Mouse (Mus musculus) embryonic facial prominence, embryonic 12.5 days (tissue): ENCODE measurements around the gene Lbhd1. TPM values are rescaled to one million over a fixed set of nuclear protein-coding genes. Genes with fewer than 3 reads are reported as not detected.
"Not testable (repeated sequence)": the region's sequence is repeated elsewhere in the genome, so short reads cannot be mapped to it uniquely, and the experiment has no call there.

Source experiments
- ATAC-seq: fragments of 200-750 bp; cut with Nextera tagmentation; 2 replicates; pipeline ENCODE4 v1.8.0; 2017; ENCODE audit not compliant: insufficient number of reproducible peaks, insufficient read depth, low FRiP score, low TSS enrichment
- H3K27ac ChIP-seq: fragments of 300-500 bp; sonication (generic); 2 replicates; pipeline ENCODE4 v1.5.1; 2016; ENCODE audit warnings: mild to moderate bottlenecking
- H3K27me3 ChIP-seq: fragments of 300-500 bp; sonication (generic); 2 replicates; pipeline ENCODE4 v1.6.1; 2016; ENCODE audit warnings: mild to moderate bottlenecking, moderate library complexity
- H3K36me3 ChIP-seq: fragments of 300-500 bp; sonication (generic); 2 replicates; pipeline ENCODE4 v1.6.1; 2016; ENCODE audit warnings: mild to moderate bottlenecking
- H3K4me1 ChIP-seq: fragments of 300-500 bp; sonication (generic); 2 replicates; pipeline ENCODE4 v1.6.1; 2016
- H3K4me2 ChIP-seq: fragments of 300-500 bp; sonication (generic); replicated peaks from 2 replicates; pipeline ENCODE4 v1.6.1; 2016; ENCODE audit warnings: mild to moderate bottlenecking, moderate library complexity
- H3K4me3 ChIP-seq: fragments of 300-500 bp; sonication (generic); 2 replicates; pipeline ENCODE4 v1.5.1; 2016; ENCODE audit warnings: mild to moderate bottlenecking
- H3K9ac ChIP-seq: fragments of 300-500 bp; sonication (generic); 2 replicates; pipeline ENCODE4 v1.6.1; 2016; ENCODE audit warnings: mild to moderate bottlenecking, moderate library complexity
- H3K9me3 ChIP-seq: fragments of 300-500 bp; sonication (generic); 2 replicates; pipeline ENCODE4 v1.6.1; 2016; ENCODE audit warnings: mild to moderate bottlenecking, moderate library complexity
- WGBS: fragments of 180-500 bp; shearing (Covaris S2); methylation state at CpG from one replicate; pipeline ENCODE4 v1.1.7; 2016; 5-methylcytosine and 5-hydroxymethylcytosine counted together
- polyA plus RNA-seq: library from polyadenylated mRNA; unstranded; fragments of >200 nt; fragmentation: Nextera tagmentation; extraction: Ambion mirVana; gene quantifications from 2 replicates; pipeline ENCODE4 v1.2.1, GENCODE M21; 2016

Gene Lbhd1
- polyA plus RNA-seq, 1 experiment from 2014 or later: 88.4 TPM

- peak; percentile 49 for ATAC-seq
- Histone ChIP-seq H3K4me3 (peak overlapping the region; percentile 94), H3K9ac (peak overlapping the region; percentile 63), H3K4me1 (peaks cover 30% of the 10 kb centered on the region), H3K27ac (peak overlapping the region; percentile 88), H3K36me3 (peaks cover 23% of the 10 kb centered on the region), H3K4me2 (peak overlapping the region; percentile 59)
- H3K27me3 ChIP-seq, H3K9me3 ChIP-seq: not testable (repeated sequence)
- 20% methylated on average over 21 of the region's 21 CpGs for WGBS
These were observed 13.8 kb downstream of the Lbhd1 start for GRCm38 (mm10) chr19:8897211-8897864.

GRCm38 (mm10) chr19:8897865-8898495, 14.4 kb downstream of the Lbhd1 start, which contains the start of gene Ganab:
Ganab (plus strand) TSS chr19:8898071.
- H3K4me2 ChIP-seq: peak within 1 kb of the TSS; percentile 59
- no peaks in the 10 kb centered on the region for H3K27me3 ChIP-seq
- H3K36me3 ChIP-seq: peaks cover 27% of the 10 kb centered on the region
- peaks cover 30% of the 10 kb centered on the region for H3K4me1 ChIP-seq
- H3K9ac ChIP-seq: peak within 1 kb of the TSS; percentile 92
- H3K9me3 ChIP-seq: no peaks in the 10 kb centered on the region
- under 1% methylated on average over 53 of the region's 53 CpGs for WGBS
- peak within 1 kb of the TSS; percentile 94 for H3K4me3 ChIP-seq
- ATAC-seq: peak; percentile 96
- H3K27ac ChIP-seq: peak within 1 kb of the TSS; percentile 88

DNA sequence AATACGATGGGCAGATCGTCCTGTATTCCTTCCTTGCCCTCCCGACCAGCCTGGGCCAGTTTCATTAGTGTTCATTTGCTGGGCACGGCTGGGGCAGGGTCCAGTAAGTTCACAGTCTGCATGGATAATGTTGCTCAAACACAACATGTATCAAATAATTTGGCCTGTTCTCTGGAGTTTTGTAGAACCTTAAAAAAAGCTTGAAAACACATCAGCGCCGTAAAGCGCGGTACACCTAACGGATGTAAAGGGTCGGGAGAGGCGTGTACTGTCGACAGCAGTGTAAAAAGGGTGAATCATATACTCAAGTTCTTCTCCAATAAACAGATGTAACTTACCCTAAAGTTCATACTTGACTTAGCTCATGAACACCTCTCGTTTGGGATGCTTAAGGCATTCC, 15.0 kb downstream of the Lbhd1 start:
- H3K9me3 ChIP-seq: no peaks in the 10 kb centered on the region
- WGBS: 16% methylated on average over 13 of the region's 13 CpGs
- H3K27me3 ChIP-seq: no peaks in the 10 kb centered on the region
- ATAC-seq: no peak
- peak overlapping the region; percentile 84 for H3K27ac ChIP-seq
- peak overlapping the region; percentile 94 for H3K4me3 ChIP-seq
- peaks cover 32% of the 10 kb centered on the region for H3K36me3 ChIP-seq
- peak overlapping the region; percentile 92 for H3K9ac ChIP-seq
- H3K4me1 ChIP-seq: peaks cover 28% of the 10 kb centered on the region
- H3K4me2 ChIP-seq: peak overlapping the region; percentile 59

DNA sequence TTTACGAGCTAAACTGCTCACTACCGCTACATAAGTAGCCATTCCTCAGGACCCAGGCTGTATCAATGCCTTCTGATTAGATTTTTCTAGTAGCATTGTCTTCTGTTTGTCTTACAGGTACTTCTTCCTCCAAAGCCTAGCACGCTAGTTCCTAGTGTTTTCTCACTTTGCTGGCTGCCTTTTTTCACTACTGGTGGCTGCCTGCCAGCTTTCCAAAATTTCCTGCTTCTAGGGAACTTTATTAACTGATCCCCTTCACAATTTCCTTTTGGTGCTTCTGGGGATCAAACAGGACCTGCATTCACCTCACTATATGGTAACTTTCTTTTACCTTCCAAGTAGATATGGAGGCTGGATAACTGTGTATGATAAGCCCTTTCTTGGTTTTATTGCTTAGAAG, 15.5 kb downstream of the Lbhd1 start:
- H3K36me3 ChIP-seq: peaks cover 36% of the 10 kb centered on the region
- peaks cover 24% of the 10 kb centered on the region for H3K4me1 ChIP-seq
- 68% methylated on average over 3 of the region's 3 CpGs for WGBS
- H3K4me3 ChIP-seq: peak overlapping the region; percentile 94
- H3K9ac ChIP-seq: peak overlapping the region; percentile 92
- H3K9me3 ChIP-seq: no peaks in the 10 kb centered on the region
- ATAC-seq: no peak
- peak overlapping the region; percentile 59 for H3K4me2 ChIP-seq
- H3K27ac ChIP-seq: no peak overlapping the region
- H3K27me3 ChIP-seq: no peaks in the 10 kb centered on the region

- Histone ChIP-seq H3K36me3 (peaks cover 58% of the 10 kb centered on the region), H3K4me2 (no peak overlapping the region), H3K9me3 (no peaks in the 10 kb centered on the region), H3K4me3 (no peak overlapping the region), H3K27me3 (no peaks in the 10 kb centered on the region), H3K27ac (no peak overlapping the region), H3K4me1 (peaks cover 9% of the 10 kb centered on the region), H3K9ac (no peak overlapping the region)
- WGBS: 90% methylated on average over 5 of the region's 5 CpGs
- no peak for ATAC-seq
These were observed 19.9 kb downstream of the Lbhd1 start for GRCm38 (mm10) chr19:8903412-8903811.

DNA sequence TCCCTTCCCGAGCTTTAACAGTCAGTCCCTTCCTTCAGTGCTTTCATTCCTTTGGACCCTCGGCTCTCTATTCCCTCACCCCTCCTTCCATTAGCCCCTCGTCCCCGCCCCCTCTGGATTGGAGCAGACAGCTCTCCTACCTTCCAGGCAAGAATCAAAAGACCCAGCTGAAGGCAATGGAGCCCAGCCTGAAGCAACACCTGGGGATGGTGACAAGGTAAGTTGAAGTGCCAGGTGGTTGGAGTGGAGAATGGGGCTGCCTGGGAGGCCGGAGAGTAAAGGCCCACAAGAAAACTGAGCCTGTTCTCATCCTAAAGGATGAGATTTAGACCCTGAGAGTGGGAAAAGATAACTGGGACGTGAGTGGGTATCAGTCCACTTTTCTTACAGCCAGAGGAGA, 25.0 kb downstream of the Lbhd1 start:
- Histone ChIP-seq H3K27me3 (no peaks in the 10 kb centered on the region), H3K27ac (no peak overlapping the region), H3K9ac (no peak overlapping the region), H3K4me3 (no peak overlapping the region), H3K4me2 (no peak overlapping the region), H3K36me3 (peaks cover 95% of the 10 kb centered on the region), H3K4me1 (no peaks in the 10 kb centered on the region), H3K9me3 (no peaks in the 10 kb centered on the region)
- ATAC-seq: no peak
- WGBS: 92% methylated on average over 6 of the region's 6 CpGs

DNA sequence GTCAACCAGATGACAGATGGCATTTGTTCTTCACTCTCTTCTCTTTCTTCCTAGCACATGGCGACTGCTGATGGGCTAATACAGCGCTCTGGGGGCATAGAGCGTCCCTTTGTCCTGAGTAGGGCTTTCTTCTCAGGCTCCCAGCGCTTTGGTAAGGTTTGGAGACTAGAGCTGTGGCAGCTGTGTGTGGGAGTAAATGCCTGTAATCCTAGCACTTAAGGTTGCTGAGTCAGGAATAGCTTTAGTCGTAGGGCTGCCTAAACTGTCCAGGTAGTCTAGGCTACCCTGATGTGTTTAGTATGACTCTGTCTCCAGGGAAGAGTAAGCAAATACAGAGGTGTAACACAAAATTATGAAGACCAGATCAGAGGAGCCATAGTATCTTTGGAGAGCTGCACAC, 28.3 kb downstream of the Lbhd1 start:
- WGBS: 96% methylated on average over 5 of the region's 5 CpGs
- no peaks in the 10 kb centered on the region for H3K27me3 ChIP-seq
- no peak overlapping the region for H3K9ac ChIP-seq
- H3K4me1 ChIP-seq: no peaks in the 10 kb centered on the region
- H3K4me3 ChIP-seq: no peak overlapping the region
- no peak overlapping the region for H3K27ac ChIP-seq
- peaks cover 98% of the 10 kb centered on the region for H3K36me3 ChIP-seq
- H3K9me3 ChIP-seq: no peaks in the 10 kb centered on the region
- no peak for ATAC-seq
- H3K4me2 ChIP-seq: no peak overlapping the region

GRCm38 (mm10) chr19:8914212-8914611, 30.7 kb downstream of the Lbhd1 start:
- Histone ChIP-seq H3K27ac (no peak overlapping the region), H3K4me2 (no peak overlapping the region), H3K9me3 (no peaks in the 10 kb centered on the region), H3K9ac (no peak overlapping the region), H3K27me3 (no peaks in the 10 kb centered on the region), H3K4me3 (no peak overlapping the region), H3K36me3 (peaks cover 81% of the 10 kb centered on the region), H3K4me1 (no peaks in the 10 kb centered on the region)
- no peak for ATAC-seq
- WGBS: 95% methylated on average over 3 of the region's 3 CpGs

DNA sequence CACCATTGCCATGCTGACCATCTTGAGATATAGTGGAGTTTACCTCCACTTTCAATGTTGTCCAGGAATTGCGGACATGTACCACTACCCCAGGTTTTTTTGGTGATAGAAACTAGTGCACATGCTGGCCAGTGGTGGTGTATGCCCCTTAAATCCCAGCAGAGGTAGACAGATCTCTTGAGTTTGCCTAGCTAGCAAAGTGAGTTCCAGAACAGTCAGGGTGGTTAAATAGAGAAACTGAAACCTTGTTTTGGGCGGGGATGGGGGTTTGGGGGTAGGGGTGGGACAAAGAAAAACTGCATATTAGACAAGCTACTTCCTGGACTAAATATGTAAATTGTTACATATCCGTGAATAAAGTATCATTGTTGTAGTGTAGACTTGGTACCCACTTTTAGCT, 35.5 kb downstream of the Lbhd1 start:
- peaks cover 36% of the 10 kb centered on the region for H3K36me3 ChIP-seq
- no peaks in the 10 kb centered on the region for H3K9me3 ChIP-seq
- peaks cover 9% of the 10 kb centered on the region for H3K4me1 ChIP-seq
- no peaks in the 10 kb centered on the region for H3K27me3 ChIP-seq
- no peak overlapping the region for H3K4me2 ChIP-seq
- WGBS: 91% methylated on average over 3 of the region's 3 CpGs
- no peak overlapping the region for H3K9ac ChIP-seq
- no peak overlapping the region for H3K27ac ChIP-seq
- H3K4me3 ChIP-seq: no peak overlapping the region
- ATAC-seq: no peak

DNA sequence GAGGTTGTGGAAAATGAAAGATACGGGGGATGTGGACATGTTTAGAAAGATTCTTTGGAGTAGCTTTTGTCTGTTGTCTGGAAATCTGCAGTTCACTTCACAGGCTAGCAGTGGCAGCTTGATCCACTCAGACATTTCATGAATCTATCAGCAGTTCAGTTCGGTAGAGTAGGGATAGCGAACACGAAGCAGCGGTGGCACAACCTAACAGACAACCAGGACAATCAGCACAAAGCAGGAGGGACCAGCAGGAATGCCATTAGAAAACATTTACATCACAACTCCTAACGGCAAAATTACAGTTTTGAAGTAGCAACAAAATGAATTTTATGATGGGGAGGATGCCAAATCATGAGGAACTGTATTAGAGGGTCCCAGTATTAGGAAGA, 36.1 kb downstream of the Lbhd1 start:
- peaks cover 9% of the 10 kb centered on the region for H3K4me1 ChIP-seq
- peaks cover 29% of the 10 kb centered on the region for H3K36me3 ChIP-seq
- peak overlapping the region; percentile 72 for H3K4me3 ChIP-seq
- H3K27ac ChIP-seq: peak overlapping the region; percentile 89
- no peak overlapping the region for H3K9ac ChIP-seq
- H3K27me3 ChIP-seq: no peaks in the 10 kb centered on the region
- no peak for ATAC-seq
- no peaks in the 10 kb centered on the region for H3K9me3 ChIP-seq
- H3K4me2 ChIP-seq: peak overlapping the region; percentile 82
- 64% methylated on average over 6 of the region's 6 CpGs for WGBS

DNA sequence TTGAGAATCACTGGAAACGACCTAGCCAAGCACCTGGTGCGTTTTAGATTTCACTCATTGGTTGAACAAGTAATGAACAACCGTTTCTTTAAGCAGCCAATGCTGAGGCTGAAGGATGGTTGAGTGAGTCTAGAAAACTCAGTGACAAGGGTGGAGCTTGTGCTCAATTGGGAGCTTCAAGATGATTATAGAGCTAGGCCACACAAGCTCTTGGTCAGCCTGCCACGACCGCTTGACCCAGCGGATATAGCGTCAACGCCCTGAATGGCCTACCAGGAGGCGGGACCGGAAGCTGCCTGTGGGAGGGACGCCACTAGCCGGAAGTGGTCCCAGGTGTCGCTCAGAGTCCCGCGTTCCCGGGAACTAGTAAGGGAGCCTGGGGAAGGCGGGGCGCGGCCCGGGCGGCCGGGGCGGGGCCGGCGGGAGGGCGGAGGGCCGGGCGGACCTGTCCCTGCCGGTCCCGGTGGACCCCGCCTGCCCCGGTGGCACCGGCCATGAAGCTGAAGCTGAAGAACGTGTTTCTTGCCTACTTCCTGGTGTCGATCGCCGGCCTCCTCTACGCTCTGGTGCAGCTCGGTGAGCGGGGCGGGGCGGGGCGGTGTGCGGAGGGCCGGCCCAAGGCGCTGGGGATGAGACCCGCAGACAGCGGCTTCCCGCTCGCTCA, 36.7 kb downstream of the Lbhd1 start, which contains the start of gene B3gat3:
B3gat3 (plus strand) TSS at position 302 of the 664 bp plus-strand sequence.
- H3K9ac ChIP-seq: peak within 1 kb of the TSS; percentile 76
- no peaks in the 10 kb centered on the region for H3K9me3 ChIP-seq
- ATAC-seq: peak; percentile 95
- H3K27me3 ChIP-seq: no peaks in the 10 kb centered on the region
- H3K36me3 ChIP-seq: peaks cover 24% of the 10 kb centered on the region
- WGBS: 3% methylated on average over 50 of the region's 50 CpGs
- peak within 1 kb of the TSS; percentile 72 for H3K4me3 ChIP-seq
- H3K27ac ChIP-seq: peak within 1 kb of the TSS; percentile 89
- H3K4me1 ChIP-seq: peaks cover 9% of the 10 kb centered on the region
- peak within 1 kb of the TSS; percentile 82 for H3K4me2 ChIP-seq
